Mouse (Mus musculus) midbrain, embryonic 16.5 days (tissue): ENCODE data around the gene Mcidas. TPM values are rescaled to one million over a fixed set of nuclear protein-coding genes. Genes with fewer than 3 reads are reported as not detected.

Experiments
- ATAC-seq: fragments of 200-750 bp; cut with Nextera tagmentation; 2 replicates; pipeline ENCODE4 v1.8.0; 2017; ENCODE audit warnings: moderate TSS enrichment
- H3K27ac ChIP-seq: fragments of 300-500 bp; sonication (generic); 2 replicates; pipeline ENCODE4 v1.5.1; 2014; ENCODE audit warnings: mild to moderate bottlenecking, low read length, mixed read lengths
- H3K27me3 ChIP-seq: fragments of 300-500 bp; sonication (generic); 2 replicates; pipeline ENCODE4 v1.6.1; 2014; ENCODE audit warnings: low read depth, low read length, mixed read lengths; ENCODE audit not compliant: control insufficient read depth, insufficient read depth
- H3K36me3 ChIP-seq: fragments of 300-500 bp; sonication (generic); 2 replicates; pipeline ENCODE4 v1.6.1; 2014; ENCODE audit warnings: mild to moderate bottlenecking, low read length, moderate library complexity, mixed read lengths; ENCODE audit not compliant: control insufficient read depth, insufficient read depth
- H3K4me1 ChIP-seq: fragments of 300-500 bp; sonication (generic); 2 replicates; pipeline ENCODE4 v1.6.1; 2014; ENCODE audit warnings: mild to moderate bottlenecking, low read length, mixed read lengths; ENCODE audit not compliant: control insufficient read depth, insufficient read depth
- H3K4me2 ChIP-seq: fragments of 300-500 bp; sonication (generic); 2 replicates; pipeline ENCODE4 v1.6.1; 2014; ENCODE audit warnings: mild to moderate bottlenecking, low read length, mixed read lengths
- H3K4me3 ChIP-seq: fragments of 300-500 bp; sonication (generic); 2 replicates; pipeline ENCODE4 v1.5.1; 2014; ENCODE audit warnings: low read depth, mild to moderate bottlenecking, low read length, moderate library complexity, mixed read lengths
- H3K9ac ChIP-seq: fragments of 300-500 bp; sonication (generic); 2 replicates; pipeline ENCODE4 v1.6.1; 2014; ENCODE audit warnings: low read depth, low read length, mixed read lengths
- H3K9me3 ChIP-seq: fragments of 300-500 bp; sonication (generic); replicated peaks from 2 replicates; pipeline ENCODE4 v1.6.1; 2014; ENCODE audit warnings: mild to moderate bottlenecking, low read length, mixed read lengths; ENCODE audit not compliant: control insufficient read depth, poor library complexity, severe bottlenecking
- WGBS: fragments of 180-500 bp; shearing (Covaris S2); extraction: QIAGEN DNeasy Blood & Tissue Kit; methylation state at CpG from one replicate; pipeline ENCODE4 v1.1.7; 2014; 5-methylcytosine and 5-hydroxymethylcytosine counted together
- polyA plus RNA-seq: library from polyadenylated mRNA; unstranded; fragments of >200 nt; fragmentation: Nextera tagmentation; extraction: Ambion mirVana; gene quantifications from 2 replicates; pipeline ENCODE4 v1.2.1, GENCODE M21; 2015

Gene Mcidas
- 0.53 and 0.57 TPM in 2 replicates for polyA plus RNA-seq

GRCm38 (mm10) chr13:112993531-112994152 lies at the start of gene Mcidas:
Gene Mcidas, plus strand, starts transcription at chr13:112993845.
- Histone ChIP-seq H3K36me3 (no peaks in the 10 kb centered on the region), H3K27ac (no peak within 1 kb of the TSS), H3K27me3 (peaks cover 72% of the 10 kb centered on the region), H3K4me3 (peak within 1 kb of the TSS; percentile 52), H3K9ac (peak within 1 kb of the TSS; percentile 55), H3K4me2 (peak within 1 kb of the TSS; percentile 88), H3K4me1 (peaks cover 23% of the 10 kb centered on the region), H3K9me3 (no peaks in the 10 kb centered on the region)
- under 1% methylated on average over 58 of the region's 63 CpGs for WGBS
- ATAC-seq = peak; percentile 54

GRCm38 (mm10) chr13:112945312-112945711 lies 48.3 kb upstream of the Mcidas start:
- H3K27me3 ChIP-seq = no peaks in the 10 kb centered on the region
- H3K4me2 ChIP-seq = no peak overlapping the region
- H3K9ac ChIP-seq = no peak overlapping the region
- H3K27ac ChIP-seq = no peak overlapping the region
- WGBS = 94% methylated on average over 9 of the region's 9 CpGs
- peaks cover 60% of the 10 kb centered on the region for H3K36me3 ChIP-seq
- no peak for ATAC-seq
- no peak overlapping the region for H3K4me3 ChIP-seq
- no peaks in the 10 kb centered on the region for H3K4me1 ChIP-seq
- H3K9me3 ChIP-seq = no peaks in the 10 kb centered on the region

- Histone ChIP-seq H3K4me1 (no peaks in the 10 kb centered on the region), H3K9ac (no peak overlapping the region), H3K36me3 (peaks cover 61% of the 10 kb centered on the region), H3K4me2 (no peak overlapping the region), H3K9me3 (no peaks in the 10 kb centered on the region), H3K27ac (no peak overlapping the region), H3K27me3 (no peaks in the 10 kb centered on the region), H3K4me3 (no peak overlapping the region)
- ATAC-seq = no peak
- WGBS = 85% methylated on average over 6 of the region's 6 CpGs
These were observed 47.7 kb upstream of the Mcidas start for GRCm38 (mm10) chr13:112945900-112946299.

GRCm38 (mm10) chr13:112954067-112954466 lies 39.6 kb upstream of the Mcidas start:
- no peak overlapping the region for H3K27ac ChIP-seq
- no peaks in the 10 kb centered on the region for H3K4me1 ChIP-seq
- H3K27me3 ChIP-seq = no peaks in the 10 kb centered on the region
- no peak overlapping the region for H3K4me2 ChIP-seq
- H3K4me3 ChIP-seq = no peak overlapping the region
- 92% methylated on average over 8 of the region's 8 CpGs for WGBS
- H3K9me3 ChIP-seq = no peaks in the 10 kb centered on the region
- peaks cover 31% of the 10 kb centered on the region for H3K36me3 ChIP-seq
- ATAC-seq = no peak
- H3K9ac ChIP-seq = no peak overlapping the region

- no peaks in the 10 kb centered on the region for H3K27me3 ChIP-seq
- H3K4me2 ChIP-seq = no peak overlapping the region
- no peak overlapping the region for H3K27ac ChIP-seq
- H3K4me3 ChIP-seq = no peak overlapping the region
- no peaks in the 10 kb centered on the region for H3K9me3 ChIP-seq
- WGBS = 79% methylated on average over 5 of the region's 5 CpGs
- no peak overlapping the region for H3K9ac ChIP-seq
- H3K36me3 ChIP-seq = peaks cover 34% of the 10 kb centered on the region
- ATAC-seq = no peak
- no peaks in the 10 kb centered on the region for H3K4me1 ChIP-seq
These were observed 30.6 kb upstream of the Mcidas start for GRCm38 (mm10) chr13:112963081-112963480.

DNA sequence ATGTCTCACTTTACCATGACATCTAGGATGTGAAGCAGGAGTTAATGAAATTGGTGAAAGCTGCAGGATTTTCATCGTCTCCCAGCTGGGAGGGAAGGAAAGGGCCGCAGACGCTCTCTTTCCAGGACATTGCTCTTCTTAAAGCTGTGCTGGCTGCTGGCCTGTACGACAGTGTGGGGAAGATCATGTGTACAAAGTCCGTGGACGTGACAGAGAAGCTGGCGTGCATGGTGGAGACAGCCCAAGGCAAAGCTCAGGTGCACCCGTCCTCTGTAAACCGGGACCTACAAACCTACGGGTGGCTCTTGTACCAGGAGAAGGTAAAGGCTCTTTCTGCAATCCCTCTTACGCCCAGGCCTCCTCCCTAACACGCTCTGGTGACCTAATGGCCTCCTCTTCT lies 29.2 kb upstream of the Mcidas start:
- no peak for ATAC-seq
- H3K4me2 ChIP-seq = no peak overlapping the region
- no peak overlapping the region for H3K9ac ChIP-seq
- H3K9me3 ChIP-seq = no peaks in the 10 kb centered on the region
- H3K27me3 ChIP-seq = no peaks in the 10 kb centered on the region
- 93% methylated on average over 12 of the region's 12 CpGs for WGBS
- H3K36me3 ChIP-seq = peaks cover 34% of the 10 kb centered on the region
- H3K4me3 ChIP-seq = no peak overlapping the region
- no peak overlapping the region for H3K27ac ChIP-seq
- no peaks in the 10 kb centered on the region for H3K4me1 ChIP-seq

DNA sequence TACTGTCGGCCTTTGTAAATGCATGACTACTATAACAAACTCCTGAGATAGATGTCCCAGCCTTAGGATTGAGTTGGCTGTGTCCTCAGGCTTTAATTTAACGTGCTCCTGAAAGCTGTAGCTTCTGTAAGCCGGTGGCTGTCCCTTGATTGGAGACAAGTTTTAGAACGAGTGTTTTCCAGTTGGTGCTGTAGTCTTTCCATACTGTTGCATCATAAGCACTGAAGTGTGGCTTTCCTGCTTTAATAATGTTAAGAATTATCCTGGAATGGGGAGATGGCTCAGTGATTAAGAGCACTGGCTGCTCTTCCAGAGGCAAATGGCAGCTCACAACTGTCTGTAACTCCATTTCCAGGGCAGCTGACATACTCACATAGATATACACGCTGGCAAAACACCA lies 26.4 kb upstream of the Mcidas start:
- H3K4me1 ChIP-seq = no peaks in the 10 kb centered on the region
- H3K4me3 ChIP-seq = no peak overlapping the region
- no peaks in the 10 kb centered on the region for H3K9me3 ChIP-seq
- H3K27me3 ChIP-seq = no peaks in the 10 kb centered on the region
- ATAC-seq = no peak
- H3K4me2 ChIP-seq = no peak overlapping the region
- 91% methylated on average over 5 of the region's 5 CpGs for WGBS
- no peak overlapping the region for H3K27ac ChIP-seq
- no peak overlapping the region for H3K9ac ChIP-seq
- peaks cover 29% of the 10 kb centered on the region for H3K36me3 ChIP-seq

DNA sequence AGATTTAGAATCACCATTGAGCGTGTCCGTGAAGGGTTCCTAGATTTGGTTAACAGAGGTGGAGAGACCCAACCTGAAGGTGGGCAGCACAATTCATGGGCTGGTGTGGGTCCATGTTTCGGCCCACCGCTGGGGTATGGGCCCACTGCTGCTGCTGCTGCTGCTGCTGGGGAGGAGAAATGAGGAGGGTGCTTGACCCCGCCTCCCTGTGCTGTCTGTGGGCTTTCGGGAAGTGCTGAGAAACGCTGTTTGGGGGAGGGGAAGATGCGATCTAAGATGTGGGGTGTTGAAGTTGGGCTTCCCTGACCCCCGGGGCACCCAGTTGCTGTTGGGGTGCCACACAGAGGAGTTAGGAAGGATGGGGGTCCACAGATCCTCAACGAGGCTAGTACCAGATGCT lies 16.9 kb upstream of the Mcidas start:
- peaks cover 4% of the 10 kb centered on the region; the same call in 1 of the 2 replicates for H3K27me3 ChIP-seq
- no peak for ATAC-seq
- H3K36me3 ChIP-seq = no peaks in the 10 kb centered on the region
- H3K9ac ChIP-seq = no peak overlapping the region
- 51% methylated on average over 10 of the region's 10 CpGs for WGBS
- H3K27ac ChIP-seq = no peak overlapping the region
- no peaks in the 10 kb centered on the region for H3K9me3 ChIP-seq
- no peaks in the 10 kb centered on the region for H3K4me1 ChIP-seq
- no peak overlapping the region for H3K4me3 ChIP-seq
- H3K4me2 ChIP-seq = no peak overlapping the region

GRCm38 (mm10) chr13:112985605-112986450 lies 7.8 kb upstream of the Mcidas start:
- no peak for ATAC-seq
- peak overlapping the region; percentile 98 for H3K4me2 ChIP-seq
- peaks cover 27% of the 10 kb centered on the region for H3K27me3 ChIP-seq
- no peak overlapping the region for H3K27ac ChIP-seq
- peaks cover 28% of the 10 kb centered on the region for H3K4me1 ChIP-seq
- H3K9ac ChIP-seq = no peak overlapping the region
- H3K36me3 ChIP-seq = no peaks in the 10 kb centered on the region
- H3K9me3 ChIP-seq = no peaks in the 10 kb centered on the region
- WGBS = 4% methylated on average over 17 of the region's 18 CpGs
- no peak overlapping the region for H3K4me3 ChIP-seq
